Mouse (Mus musculus): ENCODE measurements around the gene Zfp871. TPM values are rescaled to one million over a fixed set of nuclear protein-coding genes. Genes with fewer than 3 reads are reported as not detected.
A peak's percentile ranks its signal among the peaks of the same experiment; 100 is the strongest.

Gene Zfp871
- 37.2 and 41.1 TPM in 2 replicates for polyA plus RNA-seq (2015; fragmentation: Nextera tagmentation; extraction: Ambion mirVana)

DNA sequence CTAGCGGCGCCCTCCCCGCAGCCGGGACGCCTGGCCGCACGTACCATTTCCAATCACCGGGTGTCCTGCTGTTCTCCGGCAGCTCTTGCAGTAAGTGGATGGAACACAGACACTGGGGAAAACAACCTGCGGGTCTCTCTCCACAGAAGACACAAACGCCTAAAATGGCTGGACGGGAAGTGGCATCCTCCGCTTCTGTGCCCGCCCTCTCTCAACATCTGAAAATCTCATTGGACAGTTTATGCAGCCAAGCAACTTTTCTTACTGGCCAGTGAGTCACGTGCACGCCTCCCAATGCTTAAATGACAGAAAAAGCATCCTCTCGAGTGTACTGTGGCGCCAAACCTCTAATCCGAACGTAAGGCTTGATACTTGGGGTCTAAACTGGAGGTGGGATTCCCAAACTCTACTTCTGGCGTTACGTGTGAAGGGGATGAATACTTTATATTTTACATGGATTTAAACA, at the start of gene Zfp871:
Gene Zfp871, minus strand, starts transcription at position 194 of the 466 bp plus-strand sequence.
- H3K4me3 ChIP-seq = peak within 1 kb of the TSS; percentile 92
- H3K27me3 ChIP-seq = no peaks in the 10 kb centered on the region
- peak within 1 kb of the TSS; percentile 70 for H3K4me2 ChIP-seq
- ATAC-seq (ENCODE audit: insufficient number of reproducible peaks, insufficient read depth, low FRiP score, low TSS enrichment, low read depth) = peak; percentile 93
- peak within 1 kb of the TSS; percentile 98 for H3K9ac ChIP-seq
- H3K4me1 ChIP-seq = peaks cover 20% of the 10 kb centered on the region
- H3K9me3 ChIP-seq = no peaks in the 10 kb centered on the region
- peak within 1 kb of the TSS; percentile 94 for H3K27ac ChIP-seq
- peaks cover 26% of the 10 kb centered on the region for H3K36me3 ChIP-seq
- under 1% methylated on average over 22 of the region's 22 CpGs for WGBS

DNA sequence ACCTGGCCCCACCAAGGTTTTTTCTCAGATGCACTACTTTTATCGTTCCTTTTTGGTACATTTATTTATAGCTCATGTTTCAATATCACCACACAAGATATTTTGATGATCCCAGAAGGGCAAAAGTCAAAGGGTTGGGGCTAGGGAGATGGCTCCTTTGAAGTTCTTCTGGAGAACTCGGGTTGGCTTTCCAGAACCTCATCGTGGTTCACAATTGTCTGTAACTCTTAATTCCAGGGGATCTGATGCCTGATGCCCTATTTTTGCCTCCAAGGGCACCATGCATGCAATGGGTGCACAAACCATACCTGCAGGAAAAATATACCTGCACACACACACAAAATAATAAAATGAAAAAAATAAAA, 42.3 kb upstream of the Zfp871 start:
- Histone ChIP-seq H3K36me3 (peaks cover 18% of the 10 kb centered on the region), H3K4me3 (peak overlapping the region; percentile 83), H3K4me2 (peak overlapping the region; percentile 87), H3K4me1 (peaks cover 8% of the 10 kb centered on the region), H3K27ac (no peak overlapping the region), H3K27me3 (no peaks in the 10 kb centered on the region), H3K9ac (no peak overlapping the region), H3K9me3 (no peaks in the 10 kb centered on the region)
- WGBS = 31% methylated on average over 3 of the region's 3 CpGs
- no peak for ATAC-seq (ENCODE audit: insufficient number of reproducible peaks, insufficient read depth, low FRiP score, low TSS enrichment, low read depth)

DNA sequence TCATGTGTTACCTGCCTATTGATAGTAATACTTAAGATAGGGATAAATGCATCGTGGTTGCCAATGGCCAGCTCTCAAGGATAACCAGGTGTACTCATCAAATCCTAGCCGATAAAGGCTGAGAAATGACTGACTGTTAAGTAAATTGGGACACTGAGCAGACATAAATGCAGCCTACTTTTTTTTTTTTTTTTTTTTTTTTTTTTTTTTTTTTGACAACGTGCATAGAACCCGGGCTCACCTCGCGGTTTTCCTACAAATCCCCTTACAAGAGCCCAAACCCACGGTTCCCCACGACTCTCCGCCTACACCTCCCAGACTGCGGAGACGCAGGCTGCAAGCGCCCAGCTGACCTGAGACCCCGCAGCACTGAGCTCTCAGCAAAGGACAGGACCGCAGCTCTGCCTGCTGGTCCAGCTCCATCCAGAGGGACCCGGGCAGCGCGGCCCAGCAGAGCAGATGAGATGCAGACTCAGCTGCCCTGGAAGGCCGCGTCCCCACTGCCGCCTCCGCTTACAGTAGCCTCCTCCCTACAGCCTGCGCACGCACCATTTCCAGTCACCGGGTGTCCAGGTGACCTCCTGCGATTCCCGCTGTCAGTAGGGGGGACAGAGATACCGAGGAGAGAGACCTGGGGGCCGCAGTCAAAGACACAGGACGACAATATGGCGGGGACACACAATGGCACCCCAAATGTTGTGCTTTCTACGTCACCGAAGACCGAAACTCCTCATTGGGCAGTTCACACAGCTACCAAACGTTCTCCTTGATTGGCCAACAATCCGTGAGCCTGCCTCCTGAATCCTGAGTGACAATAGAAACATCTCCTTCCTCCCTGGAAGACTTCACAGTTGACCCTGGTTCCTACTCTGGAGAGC, 41.7 kb upstream of the Zfp871 start, which contains the start of gene Zfp799:
Gene Zfp799, minus strand, starts transcription at position 722 of the 878 bp plus-strand sequence.
- Histone ChIP-seq H3K4me2 (peak within 1 kb of the TSS; percentile 87), H3K4me1 (peaks cover 8% of the 10 kb centered on the region), H3K4me3 (peak within 1 kb of the TSS; percentile 83), H3K27ac (peak within 1 kb of the TSS; percentile 69), H3K36me3 (peaks cover 24% of the 10 kb centered on the region), H3K9me3 (no peaks in the 10 kb centered on the region), H3K27me3 (no peaks in the 10 kb centered on the region), H3K9ac (peak within 1 kb of the TSS; percentile 96)
- WGBS = 1% methylated on average over 35 of the region's 35 CpGs
- peak; percentile 94 for ATAC-seq (ENCODE audit: insufficient number of reproducible peaks, insufficient read depth, low FRiP score, low TSS enrichment, low read depth)

DNA sequence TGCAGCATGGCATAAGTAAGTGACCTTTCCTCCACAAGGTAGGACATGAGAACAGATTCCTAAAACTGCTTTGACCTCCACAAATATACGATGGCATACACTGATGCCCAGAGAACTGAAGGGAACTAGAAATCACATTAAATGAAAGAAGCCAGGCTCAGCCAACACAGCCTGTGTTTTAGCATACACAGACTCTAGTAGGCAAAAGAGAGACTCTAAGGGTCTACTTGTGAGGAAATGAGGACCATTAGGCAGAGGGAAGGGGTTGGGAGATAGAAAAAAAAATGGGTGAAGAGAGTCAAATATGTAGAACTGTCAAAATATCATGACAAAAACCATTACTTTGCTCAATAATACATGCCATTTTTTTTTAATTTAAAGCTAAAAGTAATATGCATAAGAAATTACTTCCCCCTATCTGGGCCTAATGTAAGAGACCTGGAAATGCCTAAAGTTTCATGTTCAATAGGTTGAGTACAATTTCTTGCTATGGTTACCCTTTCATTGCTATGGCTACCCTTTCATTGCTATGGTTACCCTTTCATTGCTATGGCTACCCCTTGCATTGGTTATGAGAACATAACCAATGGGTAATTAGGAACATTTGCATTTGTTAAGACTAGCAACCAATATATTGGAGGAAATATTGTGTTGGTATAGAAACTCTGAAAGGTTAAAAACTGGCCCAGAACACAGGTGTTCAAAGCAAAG, 28.1 kb upstream of the Zfp871 start:
- WGBS = 97% methylated on average over 1 of the region's 1 CpGs
- Histone ChIP-seq H3K9ac (no peak overlapping the region), H3K27me3 (no peaks in the 10 kb centered on the region), H3K4me2 (no peak overlapping the region), H3K36me3 (peaks cover 46% of the 10 kb centered on the region), H3K27ac (no peak overlapping the region), H3K9me3 (no peaks in the 10 kb centered on the region), H3K4me1 (no peaks in the 10 kb centered on the region), H3K4me3 (no peak overlapping the region)
- no peak for ATAC-seq (ENCODE audit: insufficient number of reproducible peaks, insufficient read depth, low FRiP score, low TSS enrichment, low read depth)

DNA sequence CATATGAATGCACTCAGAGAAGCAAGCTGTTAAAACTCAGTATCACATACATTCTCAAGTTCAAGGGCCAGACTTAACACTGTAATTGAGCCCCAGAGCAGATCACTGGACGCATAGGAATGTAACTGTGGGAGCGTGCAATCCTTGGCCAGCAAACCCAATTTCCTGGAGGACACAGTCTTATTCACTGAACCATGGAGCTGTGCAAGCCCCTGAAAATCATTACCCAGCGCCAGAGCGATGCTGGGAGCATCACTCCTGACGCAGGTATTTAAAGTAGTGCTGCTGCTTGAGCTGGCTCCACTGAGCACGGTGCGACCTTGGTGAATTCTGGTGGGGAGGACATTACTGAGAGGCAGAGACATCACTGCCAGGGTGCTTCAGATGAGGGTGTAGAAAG, 26.0 kb upstream of the Zfp871 start:
- no peak for ATAC-seq (ENCODE audit: insufficient number of reproducible peaks, insufficient read depth, low FRiP score, low TSS enrichment, low read depth)
- 76% methylated on average over 7 of the region's 7 CpGs for WGBS
- no peak overlapping the region for H3K27ac ChIP-seq
- no peak overlapping the region for H3K4me2 ChIP-seq
- no peak overlapping the region for H3K4me3 ChIP-seq
- peaks cover 27% of the 10 kb centered on the region for H3K36me3 ChIP-seq
- no peaks in the 10 kb centered on the region for H3K27me3 ChIP-seq
- no peak overlapping the region for H3K9ac ChIP-seq
- H3K4me1 ChIP-seq = peaks cover 2% of the 10 kb centered on the region
- no peaks in the 10 kb centered on the region for H3K9me3 ChIP-seq

DNA sequence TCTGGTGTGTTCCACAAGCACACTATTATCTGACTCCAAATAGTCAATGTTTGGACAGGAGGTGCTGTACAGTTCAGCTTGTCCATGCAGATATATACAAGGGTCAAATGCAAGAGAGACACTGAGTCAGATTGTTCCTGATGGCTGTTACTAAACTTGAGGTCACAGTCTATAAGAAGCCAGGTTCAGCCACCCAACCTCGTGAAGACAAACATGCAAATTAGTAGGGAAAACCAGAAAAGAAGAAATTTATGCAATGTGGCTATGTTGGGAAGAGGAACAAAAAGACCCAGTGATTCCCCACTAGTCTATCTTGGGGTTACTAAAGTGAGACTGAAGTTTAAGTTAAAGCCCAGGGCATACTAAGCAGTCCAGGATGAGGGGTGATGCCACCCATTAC, 22.6 kb upstream of the Zfp871 start:
- WGBS = 27% methylated on average over 1 of the region's 1 CpGs
- no peak for ATAC-seq (ENCODE audit: insufficient number of reproducible peaks, insufficient read depth, low FRiP score, low TSS enrichment, low read depth)

DNA sequence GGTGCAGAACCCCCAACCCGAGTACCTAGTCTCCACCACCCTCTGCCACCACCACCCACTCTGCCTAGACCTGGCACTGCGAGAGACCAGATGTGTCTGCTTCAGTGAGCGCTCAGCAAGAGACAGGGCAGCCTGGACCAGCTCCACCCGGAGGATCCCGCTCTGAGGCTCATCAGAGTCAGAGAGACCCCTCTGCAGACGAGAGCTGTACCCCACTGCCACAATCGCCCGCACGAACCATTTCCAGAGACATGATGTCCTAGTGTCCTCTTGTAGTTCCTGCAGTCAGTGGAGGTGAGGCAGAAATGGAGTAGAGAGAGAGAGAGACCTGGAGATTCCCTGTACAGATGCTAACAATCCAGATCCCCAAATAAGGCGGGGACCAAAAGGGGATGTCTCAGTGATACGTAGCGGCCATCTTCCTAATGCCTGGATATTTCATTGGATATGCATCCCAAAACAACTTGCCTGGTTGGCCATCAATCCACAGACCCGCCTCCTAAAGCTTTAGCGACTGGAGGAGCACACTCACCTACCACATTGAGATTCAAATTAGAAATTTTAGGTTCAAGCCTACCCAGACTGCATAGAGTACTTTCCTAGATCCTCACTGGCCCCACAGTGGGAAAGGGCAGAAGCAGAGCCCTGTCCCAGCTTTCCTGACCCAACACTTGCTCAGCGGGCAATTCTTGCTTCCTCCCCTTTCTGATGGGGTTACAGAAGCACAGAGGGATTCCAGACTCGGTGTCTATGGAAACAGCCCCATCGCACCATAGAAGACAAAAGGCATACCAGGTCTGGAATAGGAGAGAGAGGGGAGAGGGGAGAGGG, 21.7 kb upstream of the Zfp871 start, which contains the start of gene Zfp811:
Gene Zfp811, minus strand, starts transcription at position 388 of the 831 bp plus-strand sequence.
- Histone ChIP-seq H3K27ac (peak within 1 kb of the TSS; percentile 69; the same call in 1 of the 2 replicates), H3K4me2 (peak within 1 kb of the TSS; percentile 75), H3K9me3 (no peaks in the 10 kb centered on the region), H3K4me3 (peak within 1 kb of the TSS; percentile 59), H3K9ac (peak within 1 kb of the TSS; percentile 75), H3K4me1 (peaks cover 6% of the 10 kb centered on the region), H3K36me3 (no peaks in the 10 kb centered on the region; the same call in 1 of the 2 replicates), H3K27me3 (no peaks in the 10 kb centered on the region)
- peak; percentile 87 for ATAC-seq (ENCODE audit: insufficient number of reproducible peaks, insufficient read depth, low FRiP score, low TSS enrichment, low read depth)
- WGBS = 2% methylated on average over 17 of the region's 17 CpGs

More for the DNA sequence above, 22.6 kb upstream of the Zfp871 start:
- H3K9ac ChIP-seq = no peak overlapping the region
- peaks cover 6% of the 10 kb centered on the region for H3K4me1 ChIP-seq
- peaks cover 4% of the 10 kb centered on the region for H3K36me3 ChIP-seq
- no peak overlapping the region for H3K27ac ChIP-seq
- H3K4me2 ChIP-seq = no peak overlapping the region
- H3K9me3 ChIP-seq = no peaks in the 10 kb centered on the region
- no peaks in the 10 kb centered on the region for H3K27me3 ChIP-seq
- no peak overlapping the region for H3K4me3 ChIP-seq

DNA sequence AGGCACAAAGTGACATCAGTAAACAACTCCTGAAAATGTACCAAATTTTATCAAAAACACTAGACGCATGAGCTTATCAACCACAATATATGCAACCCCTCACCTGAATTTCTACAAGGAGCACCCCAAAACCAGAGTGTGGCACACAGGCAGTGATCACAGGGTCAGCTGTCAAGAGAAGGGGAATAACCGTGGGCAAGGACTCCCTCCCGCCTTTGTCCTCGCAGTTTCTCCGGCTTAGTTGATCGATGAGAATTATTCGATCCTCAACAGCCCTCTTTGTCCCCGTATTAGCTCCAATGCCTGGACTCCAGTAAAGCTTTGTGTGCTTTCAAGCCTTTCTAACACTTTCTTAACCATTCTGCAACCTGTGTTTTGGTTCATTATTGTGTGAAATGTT, 20.8 kb upstream of the Zfp871 start:
- Histone ChIP-seq H3K4me2 (peak overlapping the region; percentile 75), H3K9me3 (no peaks in the 10 kb centered on the region), H3K27me3 (no peaks in the 10 kb centered on the region), H3K4me1 (peaks cover 6% of the 10 kb centered on the region), H3K27ac (peak overlapping the region; percentile 69; the same call in 1 of the 2 replicates), H3K4me3 (peak overlapping the region; percentile 59), H3K36me3 (no peaks in the 10 kb centered on the region), H3K9ac (peak overlapping the region; percentile 75)
- 7% methylated on average over 8 of the region's 8 CpGs for WGBS
- ATAC-seq (ENCODE audit: insufficient number of reproducible peaks, insufficient read depth, low FRiP score, low TSS enrichment, low read depth) = no peak

DNA sequence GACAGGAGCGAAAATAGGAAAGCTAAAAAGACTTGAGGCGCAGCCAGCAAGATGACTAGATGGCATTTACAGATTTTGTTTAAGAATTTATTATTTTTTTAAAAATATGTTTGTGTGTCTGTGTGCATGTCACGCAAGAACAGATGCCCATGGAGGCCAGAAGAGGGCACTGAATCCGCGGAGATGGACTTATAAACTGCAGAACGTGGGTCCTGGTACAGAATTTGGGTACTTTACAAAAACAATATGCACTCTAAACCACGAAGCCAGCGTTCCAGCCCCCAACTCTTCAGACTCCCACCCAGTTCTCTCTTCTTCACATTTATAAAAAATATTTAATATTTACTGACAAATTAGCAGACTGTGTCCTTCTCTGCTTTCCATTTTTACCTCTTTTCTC, 1.2 kb upstream of the Zfp871 start:
- no peak overlapping the region for H3K9ac ChIP-seq
- peak overlapping the region; percentile 70; the same call in 1 of the 2 replicates for H3K4me2 ChIP-seq
- no peaks in the 10 kb centered on the region for H3K27me3 ChIP-seq
- WGBS = 74% methylated on average over 8 of the region's 8 CpGs
- H3K4me1 ChIP-seq = peaks cover 20% of the 10 kb centered on the region
- H3K9me3 ChIP-seq = no peaks in the 10 kb centered on the region
- ATAC-seq (ENCODE audit: insufficient number of reproducible peaks, insufficient read depth, low FRiP score, low TSS enrichment, low read depth) = no peak
- H3K27ac ChIP-seq = no peak overlapping the region
- H3K4me3 ChIP-seq = peak overlapping the region; percentile 92; the same call in 1 of the 2 replicates
- H3K36me3 ChIP-seq = peaks cover 16% of the 10 kb centered on the region

DNA sequence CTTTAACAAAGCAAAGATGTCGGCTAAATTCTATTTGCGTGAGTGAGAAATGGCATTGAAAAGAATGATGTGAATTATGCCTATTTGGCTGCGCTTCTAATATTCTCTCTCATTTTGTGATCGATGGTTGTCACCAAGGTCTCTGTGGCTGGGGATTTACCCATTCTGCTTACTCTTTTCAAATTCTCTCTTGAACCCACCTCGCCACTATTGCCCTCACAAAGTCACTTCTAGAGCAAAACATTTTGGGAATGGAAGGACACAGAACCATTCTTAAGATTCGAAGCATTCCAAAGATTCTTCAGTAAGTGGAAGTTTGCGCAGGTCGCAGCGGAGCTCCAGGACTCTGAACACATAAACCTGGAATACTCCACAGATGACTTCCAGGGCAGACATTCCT, 489 bp upstream of the Zfp871 start:
- Histone ChIP-seq H3K9ac (peak overlapping the region; percentile 98), H3K9me3 (no peaks in the 10 kb centered on the region), H3K27ac (peak overlapping the region; percentile 94), H3K4me1 (peaks cover 20% of the 10 kb centered on the region), H3K4me3 (peak overlapping the region; percentile 92), H3K27me3 (no peaks in the 10 kb centered on the region), H3K36me3 (peaks cover 22% of the 10 kb centered on the region), H3K4me2 (peak overlapping the region; percentile 70)
- no peak for ATAC-seq (ENCODE audit: insufficient number of reproducible peaks, insufficient read depth, low FRiP score, low TSS enrichment, low read depth)
- 5% methylated on average over 9 of the region's 9 CpGs for WGBS
